Mouse (Mus musculus) olfactory bulb, adult 2 months (tissue): ENCODE measurements around the gene Usp45.

Experiments used
- CTCF ChIP-seq: fragments of 200-500 bp; IDR thresholded peaks from 2 replicates; pipeline ENCODE4 v1.5.1; 2012; ENCODE audit warnings: low read depth, mild to moderate bottlenecking, low read length, moderate library complexity; ENCODE audit not compliant: insufficient read depth
- POLR2A ChIP-seq: fragments of 200-500 bp; IDR thresholded peaks from 2 replicates; pipeline ENCODE4 v1.6.1; 2012; ENCODE audit warnings: mild to moderate bottlenecking, low read depth, low read length, moderate library complexity; ENCODE audit not compliant: insufficient read depth

DNA sequence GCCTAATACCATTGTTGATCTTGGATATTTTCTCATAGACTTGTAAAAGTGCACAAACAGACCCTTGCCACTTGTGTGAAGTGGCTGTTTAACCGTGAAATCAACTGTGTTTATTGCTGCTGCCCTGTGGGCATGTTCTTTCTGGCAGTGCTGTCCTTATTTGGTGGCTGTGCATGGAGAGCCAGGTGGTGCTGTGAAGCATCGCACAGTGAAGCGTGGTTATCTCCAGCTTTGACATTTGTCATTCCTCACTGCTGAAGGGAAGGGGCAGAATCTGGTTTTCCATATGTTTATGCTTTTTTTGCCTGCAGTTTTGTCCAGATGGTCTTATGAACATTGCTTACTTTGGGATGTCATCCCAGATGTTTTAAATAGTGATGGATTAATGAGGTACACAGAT is 26.7 kb downstream of the Usp45 start:
- TF ChIP-seq POLR2A (no peak), CTCF (no peak)
